Mouse (Mus musculus): ENCODE results near the gene Tspan1. TPM values are rescaled to one million over a fixed set of nuclear protein-coding genes. Genes with fewer than 3 reads are reported as not detected.
A peak's percentile ranks its signal among the peaks of the same experiment; 100 is the strongest.

Gene Tspan1
- polyA plus RNA-seq, 1 experiment, result 34.8 TPM

GRCm38 (mm10) chr4:116151238-116151637 lies 16.2 kb downstream of the Tspan1 start, which contains the start of gene Lurap1:
TSS of gene Lurap1 (minus strand) at chr4:116151338.
- peak within 1 kb of the TSS; percentile 92 for H3K4me3 ChIP-seq (ENCODE audit: low read depth, low read length)
- H3K27ac ChIP-seq (ENCODE audit: insufficient read depth, low read depth, low read length), result peak within 1 kb of the TSS; percentile 74
- no peaks in the 10 kb centered on the region for H3K27me3 ChIP-seq (ENCODE audit: control insufficient read depth, insufficient read depth, low read length)
- H3K4me1 ChIP-seq (ENCODE audit: control insufficient read depth, insufficient read depth, insufficient read length, low read length), result peaks cover 3% of the 10 kb centered on the region; the same call in 1 of the 2 replicates
- peaks cover 30% of the 10 kb centered on the region for H3K36me3 ChIP-seq (ENCODE audit: control insufficient read depth, insufficient read depth, low read length)
- WGBS, result 52% methylated on average over 6 of the region's 6 CpGs
- no peak for TF ChIP-seq POLR2A (IDR thresholded peaks at IDR 0.05; ENCODE audit: low read depth, low read length)
- no peak for TF ChIP-seq CTCF (IDR thresholded peaks at IDR 0.05; ENCODE audit: extremely low read depth, insufficient read length, insufficient replicate concordance, low read depth, low read length)

DNA sequence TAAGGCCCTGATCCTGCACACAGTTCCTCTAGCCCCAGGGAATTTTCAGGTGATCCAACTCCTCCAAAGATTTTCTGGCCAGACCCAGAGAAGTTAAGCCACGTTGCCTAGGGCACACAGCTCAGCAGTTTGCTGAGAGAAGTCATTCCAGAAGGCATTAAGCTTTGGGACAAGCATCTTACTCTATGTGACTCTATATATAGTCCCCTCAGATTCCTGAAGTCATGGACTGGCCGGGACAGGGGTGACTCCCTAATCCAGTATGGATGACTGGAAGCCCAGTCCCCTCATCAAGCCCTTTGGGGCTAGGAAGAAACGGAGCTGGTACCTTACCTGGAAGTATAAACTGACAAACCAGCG lies 16.6 kb downstream of the Tspan1 start:
- peak overlapping the region; percentile 68 for H3K4me3 ChIP-seq (ENCODE audit: low read depth, low read length)
- no peaks in the 10 kb centered on the region for H3K27me3 ChIP-seq (ENCODE audit: control insufficient read depth, insufficient read depth, low read length)
- no peak for TF ChIP-seq POLR2A (IDR thresholded peaks at IDR 0.05; ENCODE audit: low read depth, low read length)
- TF ChIP-seq CTCF (IDR thresholded peaks at IDR 0.05; ENCODE audit: extremely low read depth, insufficient read length, insufficient replicate concordance, low read depth, low read length), result no peak
- H3K36me3 ChIP-seq (ENCODE audit: control insufficient read depth, insufficient read depth, low read length), result peaks cover 27% of the 10 kb centered on the region
- H3K4me1 ChIP-seq (ENCODE audit: control insufficient read depth, insufficient read depth, insufficient read length, low read length), result peaks cover 3% of the 10 kb centered on the region; the same call in 1 of the 2 replicates
- WGBS, result 9% methylated on average over 4 of the region's 4 CpGs
- 0 out of 2 replicates have a peak overlapping the region, but pooled peaks have one; percentile 0 for H3K27ac ChIP-seq (ENCODE audit: insufficient read depth, low read depth, low read length)

DNA sequence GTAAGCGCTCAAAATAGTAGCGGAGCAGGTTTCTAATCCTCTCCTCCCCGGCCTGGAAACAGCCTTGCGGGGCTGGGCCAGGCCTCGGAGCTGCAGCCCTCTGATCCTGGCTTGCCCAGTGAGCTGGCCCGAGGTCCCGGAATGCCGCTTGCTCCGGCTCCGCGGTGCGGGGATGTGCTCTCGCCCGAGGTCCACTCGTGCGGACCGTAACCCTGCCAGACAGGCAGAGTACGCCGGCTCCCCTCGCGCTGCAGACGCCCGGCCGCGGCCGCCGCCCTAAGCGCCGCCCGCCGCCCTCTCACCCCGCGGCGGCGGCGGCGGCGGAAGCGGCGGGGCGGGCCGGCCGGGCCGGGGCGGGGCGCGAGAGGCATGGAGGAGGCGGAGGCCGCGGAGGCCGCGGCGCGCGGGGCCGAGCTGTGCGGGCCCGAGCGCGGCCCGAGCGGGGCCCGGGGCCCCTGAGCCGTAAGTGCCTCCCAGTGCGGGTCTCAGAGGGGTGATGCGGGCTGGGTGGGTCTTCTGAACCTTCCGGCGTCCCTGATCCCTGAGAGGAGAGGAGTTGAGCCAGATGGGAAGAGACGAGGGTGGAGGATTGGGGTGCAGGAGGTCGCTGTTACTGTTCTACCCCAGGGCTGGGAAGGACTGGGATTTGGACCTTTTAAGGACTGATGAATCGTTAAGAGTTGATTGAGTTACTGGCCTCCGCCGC lies 17.1 kb downstream of the Tspan1 start:
- no peaks in the 10 kb centered on the region for H3K27me3 ChIP-seq (ENCODE audit: control insufficient read depth, insufficient read depth, low read length)
- TF ChIP-seq CTCF (IDR thresholded peaks at IDR 0.05; ENCODE audit: extremely low read depth, insufficient read length, insufficient replicate concordance, low read depth, low read length) (no peak), POLR2A (IDR thresholded peaks at IDR 0.05; ENCODE audit: low read depth, low read length) (peak; percentile 84)
- peaks cover 3% of the 10 kb centered on the region; the same call in 1 of the 2 replicates for H3K4me1 ChIP-seq (ENCODE audit: control insufficient read depth, insufficient read depth, insufficient read length, low read length)
- peak overlapping the region; percentile 74 for H3K27ac ChIP-seq (ENCODE audit: insufficient read depth, low read depth, low read length)
- H3K4me3 ChIP-seq (ENCODE audit: low read depth, low read length), result peak overlapping the region; percentile 92
- under 1% methylated on average over 70 of the region's 73 CpGs for WGBS
- H3K36me3 ChIP-seq (ENCODE audit: control insufficient read depth, insufficient read depth, low read length), result peaks cover 21% of the 10 kb centered on the region

DNA sequence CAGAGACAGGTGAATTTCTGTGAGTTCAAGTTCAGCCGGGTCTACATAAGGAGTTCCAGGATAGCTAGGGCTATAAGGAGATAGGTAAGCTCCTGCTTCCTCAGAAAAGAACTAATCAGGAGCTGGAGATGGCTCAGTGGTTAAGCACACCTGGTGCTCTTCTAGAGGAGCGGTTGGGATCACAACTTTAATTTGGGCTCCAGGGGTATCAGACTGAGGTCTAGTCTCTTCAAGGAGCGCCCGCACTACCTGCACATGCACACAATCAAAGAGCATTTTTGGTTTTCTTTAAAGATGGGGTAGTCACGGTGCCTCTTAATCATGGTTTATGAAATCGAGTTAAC lies 17.6 kb downstream of the Tspan1 start:
- TF ChIP-seq CTCF (IDR thresholded peaks at IDR 0.05; ENCODE audit: extremely low read depth, insufficient read length, insufficient replicate concordance, low read depth, low read length) (no peak), POLR2A (IDR thresholded peaks at IDR 0.05; ENCODE audit: low read depth, low read length) (no peak)
- no peaks in the 10 kb centered on the region for H3K27me3 ChIP-seq (ENCODE audit: control insufficient read depth, insufficient read depth, low read length)
- H3K36me3 ChIP-seq (ENCODE audit: control insufficient read depth, insufficient read depth, low read length), result peaks cover 16% of the 10 kb centered on the region
- peak overlapping the region; percentile 92 for H3K4me3 ChIP-seq (ENCODE audit: low read depth, low read length)
- peaks cover 3% of the 10 kb centered on the region; the same call in 1 of the 2 replicates for H3K4me1 ChIP-seq (ENCODE audit: control insufficient read depth, insufficient read depth, insufficient read length, low read length)
- H3K27ac ChIP-seq (ENCODE audit: insufficient read depth, low read depth, low read length), result peak overlapping the region; percentile 74
- 25% methylated on average over 6 of the region's 6 CpGs for WGBS

GRCm38 (mm10) chr4:116143891-116144717 lies 23.3 kb downstream of the Tspan1 start:
- H3K4me3 ChIP-seq (ENCODE audit: low read depth, low read length), result peak overlapping the region; percentile 76
- 2% methylated on average over 46 of the region's 47 CpGs for WGBS
- H3K36me3 ChIP-seq (ENCODE audit: control insufficient read depth, insufficient read depth, low read length), result no peaks in the 10 kb centered on the region
- TF ChIP-seq POLR2A (IDR thresholded peaks at IDR 0.05; ENCODE audit: low read depth, low read length) (no peak), CTCF (IDR thresholded peaks at IDR 0.05; ENCODE audit: extremely low read depth, insufficient read length, insufficient replicate concordance, low read depth, low read length) (no peak)
- H3K4me1 ChIP-seq (ENCODE audit: control insufficient read depth, insufficient read depth, insufficient read length, low read length), result peaks cover 5% of the 10 kb centered on the region
- peaks cover 9% of the 10 kb centered on the region; the same call in 1 of the 2 replicates for H3K27me3 ChIP-seq (ENCODE audit: control insufficient read depth, insufficient read depth, low read length)
- H3K27ac ChIP-seq (ENCODE audit: insufficient read depth, low read depth, low read length), result no peak overlapping the region

DNA sequence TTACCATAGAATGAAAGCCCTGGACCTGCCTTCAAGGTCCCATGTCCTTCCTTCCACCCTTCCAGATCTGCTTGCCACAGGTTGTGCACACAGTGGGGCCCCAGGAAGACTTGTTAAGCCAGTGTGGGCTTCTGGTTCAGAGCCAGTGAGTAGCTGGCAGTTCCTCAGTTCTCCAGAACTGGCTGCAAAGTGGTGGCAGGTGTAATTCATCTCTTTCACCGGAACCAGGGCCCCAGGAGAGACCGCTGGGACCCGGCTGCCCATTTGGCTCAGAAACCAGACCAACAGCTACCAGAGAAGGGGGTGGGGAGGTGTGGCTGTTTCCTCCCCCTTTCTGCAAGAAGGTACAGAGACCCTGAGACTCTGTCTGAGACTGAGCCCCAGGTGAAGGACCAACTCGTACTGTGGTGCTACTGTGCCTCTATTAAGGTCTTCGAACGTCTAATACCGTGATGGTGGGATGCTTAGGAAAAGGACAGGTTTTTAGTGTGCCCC lies 24.0 kb downstream of the Tspan1 start:
- H3K27ac ChIP-seq (ENCODE audit: insufficient read depth, low read depth, low read length), result no peak overlapping the region
- H3K36me3 ChIP-seq (ENCODE audit: control insufficient read depth, insufficient read depth, low read length), result no peaks in the 10 kb centered on the region
- TF ChIP-seq CTCF (IDR thresholded peaks at IDR 0.05; ENCODE audit: extremely low read depth, insufficient read length, insufficient replicate concordance, low read depth, low read length) (no peak), POLR2A (IDR thresholded peaks at IDR 0.05; ENCODE audit: low read depth, low read length) (no peak)
- peaks cover 5% of the 10 kb centered on the region for H3K4me1 ChIP-seq (ENCODE audit: control insufficient read depth, insufficient read depth, insufficient read length, low read length)
- H3K27me3 ChIP-seq (ENCODE audit: control insufficient read depth, insufficient read depth, low read length), result peaks cover 9% of the 10 kb centered on the region; the same call in 1 of the 2 replicates
- H3K4me3 ChIP-seq (ENCODE audit: low read depth, low read length), result 0 out of 2 replicates have a peak overlapping the region, but pooled peaks have one; percentile 5
- 28% methylated on average over 7 of the region's 7 CpGs for WGBS

Data from small intestine, adult 2 months (tissue).